Mouse (Mus musculus) forebrain, embryonic 16.5 days (tissue): ENCODE results near the gene Mmrn2. TPM values are rescaled to one million over a fixed set of nuclear protein-coding genes. Genes with fewer than 3 reads are reported as not detected.
"Not testable (repeated sequence)": the region's sequence is repeated elsewhere in the genome, so short reads cannot be mapped to it uniquely, and the experiment has no call there.

Experiments used
- ATAC-seq: fragments of 200-750 bp; cut with Nextera tagmentation; 2 replicates; pipeline ENCODE4 v1.8.0; 2017; ENCODE audit warnings: mild to moderate bottlenecking, moderate library complexity
- H3K27ac ChIP-seq: fragments of 300-500 bp; sonication (generic); 2 replicates; pipeline ENCODE4 v1.5.1; 2014; ENCODE audit warnings: low read length, control low read depth
- H3K27me3 ChIP-seq: fragments of 300-500 bp; sonication (generic); replicated peaks from 2 replicates; pipeline ENCODE4 v1.6.1; 2014; ENCODE audit warnings: low read length; ENCODE audit not compliant: control insufficient read depth, insufficient read depth
- H3K36me3 ChIP-seq: fragments of 300-500 bp; sonication (generic); 2 replicates; pipeline ENCODE4 v1.6.1; 2014; ENCODE audit not compliant: control insufficient read depth, insufficient read depth
- H3K4me1 ChIP-seq: fragments of 300-500 bp; sonication (generic); replicated peaks from 2 replicates; pipeline ENCODE4 v1.6.1; 2014; ENCODE audit warnings: low read length; ENCODE audit not compliant: control insufficient read depth, insufficient read depth
- H3K4me2 ChIP-seq: fragments of 300-500 bp; sonication (generic); 2 replicates; pipeline ENCODE4 v1.6.1; 2014; ENCODE audit warnings: mild to moderate bottlenecking, low read length, control low read depth
- H3K4me3 ChIP-seq: fragments of 300-500 bp; sonication (generic); replicated peaks from 2 replicates; pipeline ENCODE4 v1.5.1; 2014; ENCODE audit warnings: mild to moderate bottlenecking, low read length, control low read depth
- H3K9ac ChIP-seq: fragments of 300-500 bp; sonication (generic); replicated peaks from 2 replicates; pipeline ENCODE4 v1.6.1; 2014; ENCODE audit warnings: low read depth, low read length, control low read depth
- H3K9me3 ChIP-seq: fragments of 300-500 bp; sonication (generic); 2 replicates; pipeline ENCODE4 v1.6.1; 2016; ENCODE audit warnings: low read length; ENCODE audit not compliant: control insufficient read depth
- WGBS: fragments of 180-500 bp; shearing (Covaris S2); extraction: QIAGEN DNeasy Blood & Tissue Kit; methylation state at CpG from one replicate; pipeline ENCODE4 v1.1.7; 2014; 5-methylcytosine and 5-hydroxymethylcytosine counted together
- polyA plus RNA-seq: library from polyadenylated mRNA; unstranded; fragments of >200 nt; fragmentation: Nextera tagmentation; extraction: Ambion mirVana; gene quantifications from 2 replicates; pipeline ENCODE4 v1.2.1, GENCODE M21; 2015

The Mmrn2 gene
- polyA plus RNA-seq, 1 experiment from 2014 or later = 3.9 TPM

DNA sequence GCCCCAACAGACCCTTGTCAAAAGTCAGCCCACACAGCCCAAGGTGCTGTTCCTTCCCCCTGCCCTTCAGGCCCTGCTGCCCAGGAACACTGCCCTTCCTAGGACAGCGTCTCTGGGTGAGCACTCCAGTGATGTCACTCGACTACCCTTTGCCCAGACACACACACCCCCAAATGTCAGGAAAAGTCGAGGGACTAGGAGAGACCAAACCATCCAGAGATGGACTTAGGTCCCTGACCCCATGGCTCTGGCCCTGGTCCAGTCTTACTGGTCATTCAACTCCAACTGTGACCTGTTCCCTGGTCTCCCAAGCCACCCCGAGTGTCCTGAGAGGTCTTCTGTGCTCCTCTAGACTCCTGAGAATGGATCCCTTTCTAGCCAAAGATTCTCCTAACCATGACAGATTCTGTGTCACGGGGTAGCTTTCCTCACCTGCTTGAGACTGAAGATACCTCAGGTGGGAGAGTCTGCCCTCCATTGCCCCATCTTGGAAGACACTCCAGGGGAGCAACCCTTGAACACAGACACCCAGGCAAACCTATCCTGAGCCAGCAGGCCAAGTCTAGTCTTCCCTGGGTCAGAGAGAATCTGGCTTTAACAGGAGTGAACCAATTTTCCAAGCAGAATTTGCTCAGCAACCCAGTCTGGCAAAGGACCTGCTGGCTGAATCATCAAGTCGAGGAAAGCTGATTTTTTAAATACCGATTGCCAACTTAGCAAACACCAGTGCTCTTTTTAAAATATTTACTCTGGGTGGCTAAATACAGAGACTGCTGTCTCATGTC is 17.4 kb upstream of the Mmrn2 start:
- no peak overlapping the region for H3K27ac ChIP-seq
- H3K36me3 ChIP-seq = no peaks in the 10 kb centered on the region
- no peak overlapping the region for H3K9ac ChIP-seq
- no peak overlapping the region for H3K4me2 ChIP-seq
- no peaks in the 10 kb centered on the region for H3K27me3 ChIP-seq
- 77% methylated on average over 7 of the region's 7 CpGs for WGBS
- no peaks in the 10 kb centered on the region for H3K9me3 ChIP-seq
- no peak for ATAC-seq
- H3K4me3 ChIP-seq = no peak overlapping the region
- no peaks in the 10 kb centered on the region for H3K4me1 ChIP-seq

DNA sequence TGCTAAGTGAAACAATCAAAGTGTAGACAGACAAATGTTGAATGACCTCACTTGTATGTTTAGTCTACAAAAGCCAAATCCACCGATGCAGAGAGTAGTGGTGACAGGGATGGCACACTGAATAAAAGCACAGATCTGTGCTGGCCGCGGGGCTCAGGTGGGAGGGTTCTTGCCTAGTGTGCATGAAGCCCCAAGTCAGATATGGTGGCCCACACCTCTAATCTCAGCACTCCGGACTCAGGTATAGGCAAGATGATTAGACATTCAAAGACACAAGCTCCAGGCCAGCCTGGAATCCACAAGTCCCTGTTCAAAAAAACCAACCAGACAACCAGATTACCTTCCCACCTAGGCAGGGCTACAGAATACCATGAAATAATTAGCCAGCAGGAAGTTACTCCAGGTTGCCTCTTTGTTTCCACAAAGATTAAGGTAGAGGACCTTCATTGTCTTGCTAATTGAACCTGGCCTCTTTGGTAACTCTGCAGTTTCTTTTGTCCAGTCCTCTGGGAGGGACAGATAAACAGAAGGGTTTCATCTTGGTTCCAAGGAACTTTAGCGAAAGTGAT is 15.5 kb upstream of the Mmrn2 start:
- Histone ChIP-seq H3K4me1 (peaks cover 9% of the 10 kb centered on the region), H3K27me3 (no peaks in the 10 kb centered on the region), H3K27ac (no peak overlapping the region), H3K9ac (no peak overlapping the region), H3K4me2 (no peak overlapping the region), H3K36me3 (no peaks in the 10 kb centered on the region), H3K4me3 (no peak overlapping the region), H3K9me3 (no peaks in the 10 kb centered on the region)
- 12% methylated on average over 5 of the region's 5 CpGs for WGBS
- no peak for ATAC-seq

DNA sequence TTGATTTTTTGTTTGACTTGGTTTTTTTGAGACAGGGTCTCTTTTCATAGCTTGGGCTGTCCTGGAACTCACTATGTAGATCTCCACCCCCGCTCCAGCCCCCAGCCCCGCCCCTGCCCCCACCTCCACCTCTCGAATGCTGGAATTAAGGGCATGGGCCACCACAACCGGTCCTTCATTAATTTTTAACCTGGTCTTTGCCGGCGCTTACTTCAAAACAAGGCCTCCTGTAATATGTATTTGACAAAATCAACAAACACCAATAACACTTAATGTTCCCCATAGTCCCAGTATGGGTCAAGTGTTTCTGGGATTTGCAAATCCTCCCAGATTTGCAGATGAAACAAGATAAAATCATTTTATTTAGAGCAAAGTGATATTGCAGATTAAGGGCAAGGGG is 15.0 kb upstream of the Mmrn2 start:
- Histone ChIP-seq H3K27me3 (no peaks in the 10 kb centered on the region), H3K36me3 (no peaks in the 10 kb centered on the region), H3K27ac (no peak overlapping the region), H3K4me3 (no peak overlapping the region), H3K9ac (no peak overlapping the region), H3K4me1 (peaks cover 9% of the 10 kb centered on the region), H3K9me3 (no peaks in the 10 kb centered on the region), H3K4me2 (no peak overlapping the region)
- no peak for ATAC-seq
- 40% methylated on average over 6 of the region's 6 CpGs for WGBS

DNA sequence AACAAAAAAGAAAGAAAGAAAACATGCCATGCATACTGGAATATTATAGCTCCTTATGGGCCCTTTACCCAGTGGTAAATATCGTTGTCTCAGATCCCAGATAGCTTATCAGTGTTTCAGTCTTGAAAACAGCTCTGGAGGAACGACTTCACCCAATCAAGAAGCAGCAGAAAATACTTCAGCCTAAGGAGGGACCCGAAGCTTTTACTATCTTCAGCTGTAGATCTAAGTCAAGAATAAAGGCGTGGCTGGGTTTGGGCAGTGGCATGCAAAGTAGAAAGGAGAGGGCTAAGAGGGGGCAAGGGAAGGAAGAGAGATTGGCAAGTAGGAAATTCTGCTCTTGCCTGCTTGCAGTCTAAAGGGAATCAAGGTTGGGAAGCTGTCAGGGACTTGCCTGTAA is 13.1 kb upstream of the Mmrn2 start:
- WGBS = 80% methylated on average over 4 of the region's 4 CpGs
- H3K4me2 ChIP-seq = no peak overlapping the region

DNA sequence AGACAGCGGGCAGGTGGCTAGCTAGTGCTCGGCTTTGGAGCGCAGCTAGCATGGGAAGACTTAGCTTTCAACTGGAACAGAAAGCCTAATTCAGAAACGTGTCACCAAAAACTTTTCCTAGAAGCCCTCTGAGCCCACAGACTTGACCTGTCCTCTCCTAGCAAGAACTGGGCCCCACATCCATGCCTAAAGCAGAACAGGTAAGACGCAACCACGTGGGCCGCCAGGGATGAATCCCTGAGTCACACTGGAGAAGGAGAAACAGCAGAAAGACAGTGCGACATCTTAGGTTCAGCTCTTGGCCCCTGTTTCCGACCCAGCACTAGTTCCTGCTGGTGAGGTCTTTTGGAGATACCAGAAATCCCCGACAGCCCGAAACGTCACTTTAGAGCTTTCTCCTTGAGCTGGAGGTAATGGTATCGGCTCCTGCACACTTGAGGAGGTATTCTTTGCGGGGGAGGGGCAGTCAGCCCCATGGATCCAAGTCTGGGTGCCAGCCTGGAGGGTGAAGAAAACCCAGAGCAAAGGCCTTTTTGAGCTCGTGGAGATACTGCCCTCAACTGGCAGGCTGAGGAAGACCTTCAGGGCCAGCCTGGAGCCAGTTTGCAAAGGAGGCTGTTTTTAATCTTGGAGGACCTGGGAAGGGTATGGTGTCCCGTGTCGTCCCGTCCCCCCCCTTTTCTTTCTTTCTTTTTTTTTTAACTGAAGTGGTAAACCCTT is 12.4 kb upstream of the Mmrn2 start:
- Histone ChIP-seq H3K4me3 (peak overlapping the region; percentile 48), H3K4me1 (peaks cover 9% of the 10 kb centered on the region), H3K9me3 (no peaks in the 10 kb centered on the region), H3K9ac (peak overlapping the region; percentile 70), H3K36me3 (no peaks in the 10 kb centered on the region), H3K27me3 (no peaks in the 10 kb centered on the region), H3K4me2 (peak overlapping the region; percentile 79), H3K27ac (no peak overlapping the region)
- ATAC-seq = peak; percentile 66
- WGBS = 33% methylated on average over 18 of the region's 18 CpGs

More for the DNA sequence above, 13.1 kb upstream of the Mmrn2 start:
- ATAC-seq = no peak
- Histone ChIP-seq H3K9ac (no peak overlapping the region), H3K27me3 (no peaks in the 10 kb centered on the region), H3K27ac (no peak overlapping the region), H3K4me1 (peaks cover 9% of the 10 kb centered on the region), H3K36me3 (no peaks in the 10 kb centered on the region), H3K4me3 (no peak overlapping the region), H3K9me3 (no peaks in the 10 kb centered on the region)

DNA sequence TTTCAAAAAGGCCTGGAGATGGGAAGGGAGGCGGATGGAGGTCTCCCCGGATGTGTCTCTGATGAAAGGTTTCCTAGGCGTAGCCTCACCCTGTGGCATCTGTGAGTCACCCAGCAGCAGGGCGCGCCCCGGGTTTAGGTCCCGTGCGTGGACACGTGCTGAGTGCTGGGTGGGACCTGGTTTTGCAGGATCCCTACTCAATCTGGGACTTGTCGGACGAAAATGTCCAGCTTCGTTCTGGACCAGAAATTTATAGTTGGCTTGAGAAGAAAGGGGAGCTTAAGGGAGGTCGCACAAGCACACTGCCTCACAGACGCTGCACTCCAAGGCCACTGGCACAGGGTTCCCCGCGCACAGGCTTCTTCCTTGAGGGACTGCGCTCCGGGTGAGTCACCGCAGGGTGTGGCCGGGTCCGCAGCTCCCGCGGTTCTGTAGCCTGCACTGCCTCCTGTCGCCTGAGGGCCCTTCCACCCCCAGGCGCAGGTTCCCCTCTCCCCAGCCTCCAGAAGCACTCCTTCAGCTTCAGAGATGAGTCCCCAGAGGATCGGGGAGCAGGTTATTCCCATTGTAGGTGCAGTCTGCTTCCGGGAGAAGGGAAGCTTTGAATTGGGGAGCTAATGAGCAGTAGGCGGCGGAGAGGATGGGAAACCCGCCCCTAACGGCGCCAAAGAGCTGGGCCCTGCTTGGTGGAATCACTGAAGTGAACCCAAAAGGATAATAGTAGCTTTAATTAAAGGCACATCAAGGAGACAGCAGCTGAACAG is 11.6 kb upstream of the Mmrn2 start:
- Histone ChIP-seq H3K9me3 (no peaks in the 10 kb centered on the region), H3K9ac (peak overlapping the region; percentile 70), H3K27ac (peak overlapping the region; percentile 38; the same call in 1 of the 2 replicates), H3K4me2 (peak overlapping the region; percentile 79), H3K4me1 (peaks cover 9% of the 10 kb centered on the region), H3K36me3 (no peaks in the 10 kb centered on the region), H3K4me3 (peak overlapping the region; percentile 48), H3K27me3 (no peaks in the 10 kb centered on the region)
- peak; percentile 82 for ATAC-seq
- under 1% methylated on average over 32 of the region's 32 CpGs for WGBS

DNA sequence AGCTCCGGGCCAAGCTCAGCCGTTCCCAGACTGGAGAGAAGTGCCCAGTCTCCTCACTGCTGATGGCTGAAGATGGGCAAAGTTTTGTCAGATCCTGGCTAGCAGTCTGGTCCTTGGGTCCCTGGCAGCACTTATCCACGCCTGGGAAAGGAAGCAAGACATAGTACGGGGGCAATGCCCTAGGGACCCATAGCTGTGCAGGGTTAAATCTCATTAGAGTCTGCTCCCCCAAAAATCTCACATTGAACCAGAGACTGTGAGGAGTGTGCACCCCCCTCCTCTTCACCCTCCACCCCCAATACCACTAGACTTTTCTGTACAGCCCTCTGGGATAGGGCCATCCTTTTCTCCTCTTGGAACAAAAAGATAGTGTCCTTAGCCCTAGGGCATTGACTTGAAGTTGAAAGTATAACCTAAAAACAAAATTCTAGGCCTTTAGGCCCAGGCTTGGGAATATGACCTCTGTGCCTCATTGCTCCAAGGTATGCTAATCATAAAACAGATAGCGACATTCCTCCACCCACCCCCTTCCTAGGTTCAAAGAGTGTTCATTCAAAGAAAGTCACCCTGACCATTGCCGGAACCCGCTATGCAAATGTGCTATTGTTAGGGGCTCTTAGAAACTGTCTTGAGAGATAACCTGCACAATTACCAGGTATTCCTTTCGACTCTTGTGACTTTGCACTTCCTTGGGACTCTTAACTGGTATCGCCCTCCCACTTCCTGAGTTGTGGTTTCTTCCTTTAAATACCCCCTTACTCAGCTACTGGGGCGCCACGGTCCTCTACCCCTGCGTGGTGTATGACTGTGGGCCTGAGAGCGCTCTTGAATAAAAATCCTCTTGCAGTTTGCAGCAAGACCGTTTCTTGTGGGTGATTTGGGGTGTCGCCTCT is 10.8 kb upstream of the Mmrn2 start:
- H3K4me1 ChIP-seq, ATAC-seq, H3K9me3 ChIP-seq, H3K27ac ChIP-seq, H3K27me3 ChIP-seq, H3K36me3 ChIP-seq: not testable (repeated sequence)
- 77% methylated on average over 15 of the region's 15 CpGs for WGBS
- H3K9ac ChIP-seq = peak overlapping the region; percentile 70
- peak overlapping the region; percentile 79 for H3K4me2 ChIP-seq
- peak overlapping the region; percentile 48 for H3K4me3 ChIP-seq

DNA sequence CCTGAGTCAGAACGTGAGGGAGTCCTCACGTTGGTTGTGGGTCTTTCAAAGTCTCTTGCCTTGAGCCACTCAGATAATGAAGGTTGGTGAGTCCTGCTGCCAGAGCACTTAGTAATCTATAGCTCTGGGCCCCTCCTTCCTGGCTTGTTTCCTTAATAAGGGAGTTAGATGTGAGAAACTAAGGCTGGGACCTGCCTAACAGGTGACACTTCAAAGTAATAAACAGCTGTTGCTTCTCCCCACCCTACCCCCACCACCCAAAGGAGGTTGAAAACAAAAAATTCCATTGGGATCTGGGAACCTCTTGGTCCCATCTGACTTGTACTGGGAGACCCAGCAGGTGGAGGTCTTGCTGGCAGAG is 10.1 kb upstream of the Mmrn2 start:
- 90% methylated on average over 2 of the region's 2 CpGs for WGBS
- Histone ChIP-seq H3K27me3 (no peaks in the 10 kb centered on the region), H3K9me3 (no peaks in the 10 kb centered on the region), H3K36me3 (no peaks in the 10 kb centered on the region), H3K4me3 (no peak overlapping the region), H3K9ac (no peak overlapping the region), H3K4me2 (no peak overlapping the region), H3K27ac (no peak overlapping the region), H3K4me1 (peaks cover 9% of the 10 kb centered on the region)
- ATAC-seq = no peak
